Mouse (Mus musculus) C2C12 (cell line): Measurements from ENCODE around the gene Armt1. TPM values are rescaled to one million over a fixed set of nuclear protein-coding genes. Genes with fewer than 3 reads are reported as not detected.
A peak's percentile ranks its signal among the peaks of the same experiment; 100 is the strongest.

ENCODE experiments used
- H3K27me3 ChIP-seq: one replicate; pipeline ENCODE4 v1.6.1; 2011; ENCODE audit not compliant: control insufficient read depth, insufficient read depth, insufficient read length
- H3K36me3 ChIP-seq: one replicate; pipeline ENCODE4 v1.6.1; 2011; ENCODE audit not compliant: control insufficient read depth, insufficient read depth
- H3K4me3 ChIP-seq: one replicate; pipeline ENCODE4 v1.5.1; 2011; ENCODE audit warnings: mild to moderate bottlenecking, control low read depth; ENCODE audit not compliant: poor library complexity, insufficient read depth, severe bottlenecking
- H3K79me2 ChIP-seq: one replicate; pipeline ENCODE4 v1.6.1; 2011; ENCODE audit not compliant: control insufficient read depth, insufficient read depth
- H3K79me3 ChIP-seq: one replicate; pipeline ENCODE4 v1.6.1; 2011; ENCODE audit warnings: low read depth, control low read depth
- H3ac ChIP-seq: one replicate; pipeline ENCODE3; 2011; ENCODE audit warnings: low read depth; ENCODE audit not compliant: control insufficient read depth, insufficient read length
- CEBPB ChIP-seq: IDR thresholded peaks from one replicate; pipeline ENCODE4 v1.6.1; 2011; ENCODE audit warnings: low read depth, mild to moderate bottlenecking, control low read depth, moderate library complexity
- CTCF ChIP-seq: IDR thresholded peaks from one replicate; pipeline ENCODE4 v1.5.1; 2011; ENCODE audit not compliant: control insufficient read depth, insufficient read depth, insufficient read length
- FOSL1 ChIP-seq: IDR thresholded peaks from one replicate; pipeline ENCODE4 v1.8.0; 2011; ENCODE audit warnings: mild to moderate bottlenecking, low read length; ENCODE audit not compliant: poor library complexity, insufficient read depth, severe bottlenecking
- MAX ChIP-seq: IDR thresholded peaks from one replicate; pipeline ENCODE4 v1.6.1; 2011; ENCODE audit warnings: mild to moderate bottlenecking, control low read depth
- MYOD1 ChIP-seq: IDR thresholded peaks from one replicate; pipeline ENCODE4 v1.6.1; 2011; ENCODE audit warnings: low read depth; ENCODE audit not compliant: control insufficient read depth, insufficient read length
- MYOG ChIP-seq: IDR thresholded peaks from one replicate; pipeline ENCODE4 v1.6.1; 2011; ENCODE audit not compliant: control insufficient read depth, insufficient read length; ENCODE audit errors: extremely low read depth
- USF1 ChIP-seq: IDR thresholded peaks from one replicate; pipeline ENCODE4 v1.6.1; 2011; ENCODE audit warnings: low read depth, mild to moderate bottlenecking, control low read depth, moderate library complexity
- long read RNA-seq, 2 experiments: library from polyadenylated mRNA; unstranded; transcript quantifications; one replicate each; pipeline ENCODE4 v2.0.0; 2019 to 2020
- polyA plus RNA-seq: library from polyadenylated mRNA; unstranded; fragments of >200 nt; fragmentation: generic; extraction: Trizol; gene quantifications from one replicate; pipeline ENCODE4 v1.2.1, GENCODE M21; 2012; ENCODE audit warnings: missing spikeins

Armt1 gene
- polyA plus RNA-seq, result 15.8 TPM
- long read RNA-seq, experiment 1, full-length matches to known transcripts, result 19 of 27 reads
- long read RNA-seq, experiment 1, partial matches to known transcripts, result 0 of 27 reads
- long read RNA-seq, experiment 1, other reads (novel, unspliced or antisense), result 8 of 27 reads
- long read RNA-seq, experiment 2, full-length matches to known transcripts, result 159 of 184 reads
- long read RNA-seq, experiment 2, partial matches to known transcripts, result 3 of 184 reads
- long read RNA-seq, experiment 2, other reads (novel, unspliced or antisense), result 22 of 184 reads

- H3K27me3 ChIP-seq, result no peaks in the 10 kb centered on the region
- TF ChIP-seq FOSL1, result no peak
- no peak for TF ChIP-seq MYOG
- no peak for TF ChIP-seq CEBPB
- no peak for TF ChIP-seq CTCF
- peak; percentile 91 for TF ChIP-seq MAX
- TF ChIP-seq USF1, result peak; percentile 93
- no peak for TF ChIP-seq MYOD1
- H3ac ChIP-seq, result peak within 1 kb of the TSS; percentile 85
- H3K79me2 ChIP-seq, result peaks cover 83% of the 10 kb centered on the region
- H3K4me3 ChIP-seq, result peak within 1 kb of the TSS; percentile 83
- H3K79me3 ChIP-seq, result peaks cover 38% of the 10 kb centered on the region
- peaks cover 32% of the 10 kb centered on the region for H3K36me3 ChIP-seq
Measured at GRCm38 (mm10) chr10:4432123-4432931, at the start of gene Armt1, which contains the start of gene Rmnd1. Gene Armt1, plus strand, starts transcription at chr10:4432467. Gene Rmnd1, minus strand, starts transcription at chr10:4432388.

- Histone ChIP-seq H3K36me3 (peaks cover 3% of the 10 kb centered on the region), H3K27me3 (no peaks in the 10 kb centered on the region), H3K79me3 (peaks cover 36% of the 10 kb centered on the region), H3ac (no peak overlapping the region), H3K4me3 (no peak overlapping the region), H3K79me2 (peaks cover 87% of the 10 kb centered on the region)
- TF ChIP-seq CEBPB (no peak), CTCF (no peak), MYOD1 (no peak), MAX (no peak), FOSL1 (no peak), MYOG (no peak), USF1 (no peak)
Measured at GRCm38 (mm10) chr10:4384244-4384643, 48.0 kb upstream of the Armt1 start.

GRCm38 (mm10) chr10:4386609-4387591 is 45.4 kb upstream of the Armt1 start:
- no peak for TF ChIP-seq USF1
- H3K79me3 ChIP-seq, result peaks cover 59% of the 10 kb centered on the region
- peak overlapping the region; percentile 87 for H3K4me3 ChIP-seq
- H3K36me3 ChIP-seq, result peaks cover 11% of the 10 kb centered on the region
- peaks cover 95% of the 10 kb centered on the region for H3K79me2 ChIP-seq
- H3K27me3 ChIP-seq, result no peaks in the 10 kb centered on the region
- H3ac ChIP-seq, result peak overlapping the region; percentile 94

GRCm38 (mm10) chr10:4387701-4388383 is 44.4 kb upstream of the Armt1 start, which contains the start of gene Zbtb2:
Gene Zbtb2, minus strand, starts transcription at chr10:4388108.
- peak within 1 kb of the TSS; percentile 94 for H3ac ChIP-seq
- H3K79me2 ChIP-seq, result peaks cover 95% of the 10 kb centered on the region
- peak within 1 kb of the TSS; percentile 87 for H3K4me3 ChIP-seq
- H3K36me3 ChIP-seq, result peaks cover 13% of the 10 kb centered on the region
- peaks cover 65% of the 10 kb centered on the region for H3K79me3 ChIP-seq
- H3K27me3 ChIP-seq, result no peaks in the 10 kb centered on the region
- peak; percentile 27 for TF ChIP-seq USF1
- TF ChIP-seq MYOD1, result no peak

GRCm38 (mm10) chr10:4388384-4388745 is 43.9 kb upstream of the Armt1 start:
- peaks cover 71% of the 10 kb centered on the region for H3K79me3 ChIP-seq
- peak overlapping the region; percentile 69 for H3ac ChIP-seq
- TF ChIP-seq FOSL1 (no peak), USF1 (no peak), MAX (no peak), CTCF (no peak), MYOD1 (no peak), CEBPB (no peak), MYOG (no peak)
- peak overlapping the region; percentile 87 for H3K4me3 ChIP-seq
- peaks cover 95% of the 10 kb centered on the region for H3K79me2 ChIP-seq
- H3K27me3 ChIP-seq, result no peaks in the 10 kb centered on the region
- H3K36me3 ChIP-seq, result peaks cover 18% of the 10 kb centered on the region
